ENCODE assay signal across 34 mouse cellular contexts in genomic region chr14:55020394-55020793, GRCm38 (mm10). TPM values are rescaled to one million over a fixed set of nuclear protein-coding genes. Genes with fewer than 3 reads are reported as not detected.
"Had no signal": no experiment of that assay in that cellular context is flagged by ENCODE, and none has a peak within 500 bp of the region (broad histone marks: within the 10 kb centered on the region; RNA-seq: fewer than 3 reads in every experiment).

No protein-coding gene starts in this region.

- DNase-seq: kidney, adult 11 months; kidney, adult 8-10 months; kidney, postnatal 10 days; kidney, postnatal 36 days; layer of hippocampus, postnatal 36 days; liver, embryonic 13.5 days; lung, adult 2 months; lung, postnatal 14 days; lung, postnatal 4 days; right cerebral cortex, adult 18-20 months; right cerebral cortex, postnatal 14 days; right cerebral cortex, postnatal 4 days; thymus, adult 2 months; thymus, postnatal 14 days; thymus, postnatal 4 days had no signal

- H3K4me2 ChIP-seq: kidney, embryonic 15.5 days; liver, embryonic 13.5 days; neural tube, embryonic 12.5 days; neural tube, embryonic 15.5 days had no signal

- H3K4me3 ChIP-seq: kidney, embryonic 15.5 days; left cerebral cortex, adult 2 months; liver, embryonic 13.5 days; myocyte; neural tube, embryonic 12.5 days; neural tube, embryonic 15.5 days had no signal

- H3K9me3 ChIP-seq: kidney, embryonic 15.5 days; liver, embryonic 13.5 days; neural tube, embryonic 12.5 days; neural tube, embryonic 15.5 days had no signal

- H3K9ac ChIP-seq: kidney, embryonic 15.5 days; liver, embryonic 13.5 days; neural tube, embryonic 12.5 days; neural tube, embryonic 15.5 days had no signal

- H3K27ac ChIP-seq: kidney, embryonic 15.5 days; left cerebral cortex, adult 2 months; liver, embryonic 13.5 days; neural tube, embryonic 12.5 days; neural tube, embryonic 15.5 days; stomach, postnatal 0 days had no signal

- H3K27me3 ChIP-seq: kidney, embryonic 15.5 days; liver, embryonic 13.5 days; neural tube, embryonic 12.5 days; neural tube, embryonic 15.5 days had no signal

RNA-seq across cellular contexts. Expression of gene Myh7, which starts 26.0 kb away (rescaled TPM):
- total RNA-seq: megakaryocyte progenitor cell, adult 5-6 weeks; megakaryocyte-erythroid progenitor cell, adult 5-6 weeks; monocyte, adult 5-6 weeks had no signal
- polyA plus RNA-seq: liver, adult 2 months had no signal

RNA-seq across cellular contexts. Expression of gene Gm17428, which starts 43.7 kb away (rescaled TPM):
- total RNA-seq: layer of hippocampus, adult 8-10 months; layer of hippocampus, postnatal 10 days; layer of hippocampus, postnatal 36 days; left cerebral cortex, adult 2 months; left cerebral cortex, postnatal 10 days; left cerebral cortex, postnatal 36 days; liver, adult 2 months; megakaryocyte progenitor cell, adult 5-6 weeks; megakaryocyte-erythroid progenitor cell, adult 5-6 weeks; monocyte, adult 5-6 weeks had no signal
- polyA plus RNA-seq: kidney, embryonic 15.5 days; limb, embryonic 11.5 days; limb, embryonic 14.5 days; liver, adult 2 months; liver, embryonic 13.5 days; liver, embryonic 16.5 days; lung, adult 2 months; lung, embryonic 16.5 days; myocyte; neural tube, embryonic 12.5 days; neural tube, embryonic 15.5 days; stomach, embryonic 14.5 days; stomach, postnatal 0 days; thymus, adult 2 months had no signal

RNA-seq across cellular contexts. Expression of gene Myh6, which starts 53.7 kb away (rescaled TPM):
- total RNA-seq: liver, adult 2 months; megakaryocyte progenitor cell, adult 5-6 weeks; megakaryocyte-erythroid progenitor cell, adult 5-6 weeks; monocyte, adult 5-6 weeks had no signal
